Mouse (Mus musculus): ENCODE results near the gene Smap1. TPM values are rescaled to one million over a fixed set of nuclear protein-coding genes. Genes with fewer than 3 reads are reported as not detected.

Smap1 gene
- polyA plus RNA-seq, 1 experiment from 2014 or later = 51.0 TPM

GRCm38 (mm10) chr1:23860944-23861343 is 61.2 kb downstream of the Smap1 start:
- Histone ChIP-seq H3K27ac (ENCODE audit: low read depth, low read length) (no peak overlapping the region), H3K36me3 (ENCODE audit: control insufficient read depth, insufficient read depth, low read length) (peaks cover 16% of the 10 kb centered on the region; the same call in 1 of the 2 replicates), H3K27me3 (ENCODE audit: control insufficient read depth, insufficient read depth, low read length) (no peaks in the 10 kb centered on the region), H3K4me3 (ENCODE audit: low read length) (no peak overlapping the region), H3K4me1 (ENCODE audit: control insufficient read depth, insufficient read depth, low read length) (no peaks in the 10 kb centered on the region), H3K9ac (ENCODE audit: low read depth, low read length) (no peak overlapping the region), H3K4me2 (replicated peaks; ENCODE audit: low read depth, low read length) (no peak overlapping the region), H3K9me3 (ENCODE audit: control insufficient read depth, low read length) (no peaks in the 10 kb centered on the region)
- ATAC-seq (ENCODE audit: low FRiP score, low TSS enrichment) = no peak
- 84% methylated on average over 2 of the region's 2 CpGs for WGBS

DNA sequence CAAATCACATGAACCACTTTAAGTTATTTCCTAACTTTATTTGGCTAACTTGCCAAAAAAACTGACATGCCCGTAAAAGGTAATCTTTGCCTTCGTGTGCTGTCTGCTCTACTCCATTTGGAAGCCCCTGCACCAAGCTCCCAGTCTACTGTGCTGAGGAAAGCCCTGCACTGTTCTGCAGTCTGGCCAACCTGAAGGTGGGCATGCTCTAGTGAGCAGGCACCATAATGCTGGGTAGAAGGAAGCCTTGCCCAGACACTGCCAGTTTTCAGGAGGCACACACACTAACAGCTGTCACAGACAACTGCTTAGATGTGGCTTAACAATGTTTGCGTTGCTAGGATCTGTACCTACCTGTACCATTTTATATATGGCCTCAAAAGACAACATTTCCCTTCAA is 66.5 kb downstream of the Smap1 start:
- no peaks in the 10 kb centered on the region for H3K4me1 ChIP-seq (ENCODE audit: control insufficient read depth, insufficient read depth, low read length)
- no peak overlapping the region for H3K4me3 ChIP-seq (ENCODE audit: low read length)
- H3K4me2 ChIP-seq (replicated peaks; ENCODE audit: low read depth, low read length) = no peak overlapping the region
- H3K9me3 ChIP-seq (ENCODE audit: control insufficient read depth, low read length) = no peaks in the 10 kb centered on the region
- ATAC-seq (ENCODE audit: low FRiP score, low TSS enrichment) = no peak
- peaks cover 30% of the 10 kb centered on the region; the same call in 1 of the 2 replicates for H3K36me3 ChIP-seq (ENCODE audit: control insufficient read depth, insufficient read depth, low read length)
- H3K9ac ChIP-seq (ENCODE audit: low read depth, low read length) = no peak overlapping the region
- WGBS = 89% methylated on average over 3 of the region's 3 CpGs
- no peak overlapping the region for H3K27ac ChIP-seq (ENCODE audit: low read depth, low read length)
- H3K27me3 ChIP-seq (ENCODE audit: control insufficient read depth, insufficient read depth, low read length) = no peaks in the 10 kb centered on the region

GRCm38 (mm10) chr1:23846044-23846680 is 76.0 kb downstream of the Smap1 start:
- Histone ChIP-seq H3K4me2 (replicated peaks; ENCODE audit: low read depth, low read length) (no peak overlapping the region), H3K9me3 (ENCODE audit: control insufficient read depth, low read length) (no peaks in the 10 kb centered on the region), H3K27ac (ENCODE audit: low read depth, low read length) (no peak overlapping the region), H3K4me3 (ENCODE audit: low read length) (no peak overlapping the region), H3K4me1 (ENCODE audit: control insufficient read depth, insufficient read depth, low read length) (no peaks in the 10 kb centered on the region), H3K9ac (ENCODE audit: low read depth, low read length) (no peak overlapping the region), H3K27me3 (ENCODE audit: control insufficient read depth, insufficient read depth, low read length) (no peaks in the 10 kb centered on the region), H3K36me3 (ENCODE audit: control insufficient read depth, insufficient read depth, low read length) (peaks cover 26% of the 10 kb centered on the region)
- ATAC-seq (ENCODE audit: low FRiP score, low TSS enrichment) = no peak
- 85% methylated on average over 10 of the region's 10 CpGs for WGBS

- 95% methylated on average over 10 of the region's 10 CpGs for WGBS
- Histone ChIP-seq H3K4me2 (replicated peaks; ENCODE audit: low read depth, low read length) (no peak overlapping the region), H3K27me3 (ENCODE audit: control insufficient read depth, insufficient read depth, low read length) (no peaks in the 10 kb centered on the region), H3K4me1 (ENCODE audit: control insufficient read depth, insufficient read depth, low read length) (no peaks in the 10 kb centered on the region), H3K9me3 (ENCODE audit: control insufficient read depth, low read length) (no peaks in the 10 kb centered on the region), H3K9ac (ENCODE audit: low read depth, low read length) (no peak overlapping the region), H3K36me3 (ENCODE audit: control insufficient read depth, insufficient read depth, low read length) (peaks cover 26% of the 10 kb centered on the region), H3K27ac (ENCODE audit: low read depth, low read length) (no peak overlapping the region), H3K4me3 (ENCODE audit: low read length) (no peak overlapping the region)
- ATAC-seq (ENCODE audit: low FRiP score, low TSS enrichment) = no peak
Observed at GRCm38 (mm10) chr1:23845007-23845406, 77.1 kb downstream of the Smap1 start.

GRCm38 (mm10) chr1:23843790-23844189 is 78.3 kb downstream of the Smap1 start:
- 80% methylated on average over 7 of the region's 7 CpGs for WGBS
- Histone ChIP-seq H3K27me3 (ENCODE audit: control insufficient read depth, insufficient read depth, low read length) (no peaks in the 10 kb centered on the region), H3K4me3 (ENCODE audit: low read length) (no peak overlapping the region), H3K36me3 (ENCODE audit: control insufficient read depth, insufficient read depth, low read length) (peaks cover 23% of the 10 kb centered on the region), H3K9ac (ENCODE audit: low read depth, low read length) (no peak overlapping the region), H3K4me1 (ENCODE audit: control insufficient read depth, insufficient read depth, low read length) (no peaks in the 10 kb centered on the region), H3K9me3 (ENCODE audit: control insufficient read depth, low read length) (no peaks in the 10 kb centered on the region), H3K27ac (ENCODE audit: low read depth, low read length) (no peak overlapping the region), H3K4me2 (replicated peaks; ENCODE audit: low read depth, low read length) (no peak overlapping the region)
- ATAC-seq (ENCODE audit: low FRiP score, low TSS enrichment) = no peak

DNA sequence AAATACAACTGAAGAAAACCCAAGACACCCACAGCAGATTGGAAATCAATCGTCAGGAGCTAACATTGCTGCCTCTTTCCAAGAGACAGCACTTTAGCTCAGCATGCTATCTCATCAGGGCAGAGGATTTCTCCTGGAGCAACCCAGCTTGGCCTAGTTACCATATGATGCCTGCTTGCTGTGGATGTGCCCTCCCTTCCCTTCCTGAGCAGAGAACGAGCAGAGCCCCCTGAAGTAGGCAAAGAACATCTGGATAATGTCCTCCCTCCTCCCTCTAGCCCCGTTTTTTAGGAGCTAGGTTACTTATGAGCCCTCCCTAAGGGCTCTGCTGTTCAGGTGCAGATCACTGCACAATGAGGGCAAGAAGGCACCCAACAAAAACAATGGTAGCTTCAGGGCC is 79.5 kb downstream of the Smap1 start:
- 57% methylated on average over 3 of the region's 3 CpGs for WGBS
- Histone ChIP-seq H3K9me3 (ENCODE audit: control insufficient read depth, low read length) (no peaks in the 10 kb centered on the region), H3K9ac (ENCODE audit: low read depth, low read length) (no peak overlapping the region), H3K36me3 (ENCODE audit: control insufficient read depth, insufficient read depth, low read length) (peaks cover 16% of the 10 kb centered on the region), H3K27me3 (ENCODE audit: control insufficient read depth, insufficient read depth, low read length) (no peaks in the 10 kb centered on the region), H3K4me2 (replicated peaks; ENCODE audit: low read depth, low read length) (no peak overlapping the region), H3K4me1 (ENCODE audit: control insufficient read depth, insufficient read depth, low read length) (no peaks in the 10 kb centered on the region), H3K4me3 (ENCODE audit: low read length) (no peak overlapping the region), H3K27ac (ENCODE audit: low read depth, low read length) (no peak overlapping the region)
- no peak for ATAC-seq (ENCODE audit: low FRiP score, low TSS enrichment)

DNA sequence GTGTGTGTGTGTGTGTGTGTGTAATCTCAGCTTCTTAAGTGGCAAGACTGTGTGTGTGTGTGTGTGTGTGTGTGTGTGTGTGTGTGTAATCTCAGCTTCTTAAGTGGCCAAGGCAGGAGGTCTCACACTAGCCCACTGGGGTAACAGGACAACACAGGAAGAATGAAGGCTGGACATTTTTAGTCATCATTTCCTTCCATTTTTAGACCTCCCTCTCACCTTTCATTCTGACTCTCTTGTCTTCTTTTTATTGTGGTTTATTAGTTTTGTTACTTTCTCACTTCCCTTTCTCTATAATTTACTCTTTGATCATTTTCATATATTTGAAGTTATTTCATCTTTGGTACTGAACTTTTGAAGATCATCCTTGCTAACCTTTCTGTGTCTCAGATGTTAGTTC is 81.2 kb downstream of the Smap1 start:
- H3K36me3 ChIP-seq (ENCODE audit: control insufficient read depth, insufficient read depth, low read length) = peaks cover 8% of the 10 kb centered on the region
- H3K9ac ChIP-seq (ENCODE audit: low read depth, low read length) = no peak overlapping the region
- H3K27me3 ChIP-seq (ENCODE audit: control insufficient read depth, insufficient read depth, low read length) = no peaks in the 10 kb centered on the region
- no peaks in the 10 kb centered on the region for H3K9me3 ChIP-seq (ENCODE audit: control insufficient read depth, low read length)
- no peak overlapping the region for H3K4me2 ChIP-seq (replicated peaks; ENCODE audit: low read depth, low read length)
- H3K27ac ChIP-seq (ENCODE audit: low read depth, low read length) = no peak overlapping the region
- H3K4me3 ChIP-seq (ENCODE audit: low read length) = no peak overlapping the region
- H3K4me1 ChIP-seq (ENCODE audit: control insufficient read depth, insufficient read depth, low read length) = no peaks in the 10 kb centered on the region
- ATAC-seq (ENCODE audit: low FRiP score, low TSS enrichment) = no peak

DNA sequence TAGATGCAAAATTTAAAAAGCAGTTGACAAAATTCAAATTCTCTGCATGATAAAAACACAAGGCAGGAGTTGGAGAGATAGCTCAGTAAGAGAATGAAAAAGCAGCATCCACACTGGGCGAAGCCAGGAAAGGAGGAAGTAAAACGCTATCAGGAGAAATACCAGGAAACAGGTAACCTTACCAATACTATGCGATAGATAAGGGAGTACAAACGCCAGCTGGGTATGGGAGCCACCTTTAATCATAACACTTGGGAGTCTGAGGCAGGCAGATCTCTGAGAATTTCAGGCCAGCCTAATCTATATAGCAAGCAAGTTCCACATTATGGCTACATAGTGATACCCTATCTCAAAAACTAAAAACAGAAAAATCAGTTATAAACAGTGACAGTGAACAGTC is 85.5 kb downstream of the Smap1 start:
- no peak overlapping the region for H3K4me2 ChIP-seq (replicated peaks; ENCODE audit: low read depth, low read length)
- no peaks in the 10 kb centered on the region for H3K27me3 ChIP-seq (ENCODE audit: control insufficient read depth, insufficient read depth, low read length)
- no peaks in the 10 kb centered on the region for H3K9me3 ChIP-seq (ENCODE audit: control insufficient read depth, low read length)
- 94% methylated on average over 4 of the region's 4 CpGs for WGBS
- no peak for ATAC-seq (ENCODE audit: low FRiP score, low TSS enrichment)
- no peak overlapping the region for H3K27ac ChIP-seq (ENCODE audit: low read depth, low read length)
- H3K4me1 ChIP-seq (ENCODE audit: control insufficient read depth, insufficient read depth, low read length) = no peaks in the 10 kb centered on the region
- H3K36me3 ChIP-seq (ENCODE audit: control insufficient read depth, insufficient read depth, low read length) = no peaks in the 10 kb centered on the region
- H3K4me3 ChIP-seq (ENCODE audit: low read length) = no peak overlapping the region
- no peak overlapping the region for H3K9ac ChIP-seq (ENCODE audit: low read depth, low read length)

DNA sequence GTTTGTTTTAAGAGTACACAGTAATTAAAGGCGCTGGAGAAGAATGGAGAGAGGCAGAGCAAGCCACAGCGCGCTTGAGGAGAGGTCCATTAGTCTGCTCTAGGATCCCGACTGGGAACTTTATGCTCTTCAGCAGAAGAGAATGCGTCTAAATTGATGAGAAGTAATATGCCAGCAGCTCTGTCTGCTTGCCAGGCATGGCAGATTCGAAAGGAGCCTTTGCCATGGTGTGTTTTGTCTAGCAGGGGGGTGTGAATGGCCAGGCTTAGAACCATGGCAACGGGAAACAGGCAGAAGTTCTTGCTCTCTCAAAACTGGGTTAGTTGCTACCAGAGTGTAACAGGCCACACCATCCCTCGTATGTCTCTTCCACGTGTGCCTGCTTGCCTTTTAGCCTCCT is 87.3 kb downstream of the Smap1 start:
- no peak for ATAC-seq (ENCODE audit: low FRiP score, low TSS enrichment)
- 68% methylated on average over 9 of the region's 9 CpGs for WGBS
- Histone ChIP-seq H3K27ac (ENCODE audit: low read depth, low read length) (no peak overlapping the region), H3K4me2 (replicated peaks; ENCODE audit: low read depth, low read length) (no peak overlapping the region), H3K27me3 (ENCODE audit: control insufficient read depth, insufficient read depth, low read length) (no peaks in the 10 kb centered on the region), H3K9me3 (ENCODE audit: control insufficient read depth, low read length) (no peaks in the 10 kb centered on the region), H3K4me1 (ENCODE audit: control insufficient read depth, insufficient read depth, low read length) (no peaks in the 10 kb centered on the region), H3K4me3 (ENCODE audit: low read length) (no peak overlapping the region), H3K36me3 (ENCODE audit: control insufficient read depth, insufficient read depth, low read length) (no peaks in the 10 kb centered on the region), H3K9ac (ENCODE audit: low read depth, low read length) (no peak overlapping the region)

All from kidney, embryonic 14.5 days (tissue).